Mouse (Mus musculus): ENCODE measurements around the gene Col9a1. TPM values are rescaled to one million over a fixed set of nuclear protein-coding genes. Genes with fewer than 3 reads are reported as not detected.

The Col9a1 gene
- total RNA-seq, 4 experiments from 2014 or later = 0.26 to 0.77 (median 0.65) TPM

DNA sequence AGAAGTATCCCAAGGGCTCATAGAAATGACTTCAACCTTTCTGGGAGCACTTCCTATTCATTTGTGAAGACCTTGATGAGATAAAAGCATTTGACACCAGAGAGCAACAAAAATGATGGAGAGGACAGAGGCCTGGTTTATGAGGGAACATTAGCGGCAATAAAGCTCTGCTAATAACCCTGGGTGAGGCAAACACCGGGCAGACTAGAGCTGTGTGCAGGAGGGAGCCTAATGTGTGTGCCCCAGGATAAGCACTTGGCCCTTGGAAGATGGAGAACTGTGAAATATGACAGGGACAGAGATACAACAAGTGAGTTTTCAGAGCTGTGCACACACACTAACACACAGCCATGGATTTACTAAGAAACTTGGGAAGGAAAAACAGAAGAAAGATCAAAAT is 115.1 kb downstream of the Col9a1 start:
- DNase-seq (ENCODE audit: low spot score in 2 of 2) = no peak

DNA sequence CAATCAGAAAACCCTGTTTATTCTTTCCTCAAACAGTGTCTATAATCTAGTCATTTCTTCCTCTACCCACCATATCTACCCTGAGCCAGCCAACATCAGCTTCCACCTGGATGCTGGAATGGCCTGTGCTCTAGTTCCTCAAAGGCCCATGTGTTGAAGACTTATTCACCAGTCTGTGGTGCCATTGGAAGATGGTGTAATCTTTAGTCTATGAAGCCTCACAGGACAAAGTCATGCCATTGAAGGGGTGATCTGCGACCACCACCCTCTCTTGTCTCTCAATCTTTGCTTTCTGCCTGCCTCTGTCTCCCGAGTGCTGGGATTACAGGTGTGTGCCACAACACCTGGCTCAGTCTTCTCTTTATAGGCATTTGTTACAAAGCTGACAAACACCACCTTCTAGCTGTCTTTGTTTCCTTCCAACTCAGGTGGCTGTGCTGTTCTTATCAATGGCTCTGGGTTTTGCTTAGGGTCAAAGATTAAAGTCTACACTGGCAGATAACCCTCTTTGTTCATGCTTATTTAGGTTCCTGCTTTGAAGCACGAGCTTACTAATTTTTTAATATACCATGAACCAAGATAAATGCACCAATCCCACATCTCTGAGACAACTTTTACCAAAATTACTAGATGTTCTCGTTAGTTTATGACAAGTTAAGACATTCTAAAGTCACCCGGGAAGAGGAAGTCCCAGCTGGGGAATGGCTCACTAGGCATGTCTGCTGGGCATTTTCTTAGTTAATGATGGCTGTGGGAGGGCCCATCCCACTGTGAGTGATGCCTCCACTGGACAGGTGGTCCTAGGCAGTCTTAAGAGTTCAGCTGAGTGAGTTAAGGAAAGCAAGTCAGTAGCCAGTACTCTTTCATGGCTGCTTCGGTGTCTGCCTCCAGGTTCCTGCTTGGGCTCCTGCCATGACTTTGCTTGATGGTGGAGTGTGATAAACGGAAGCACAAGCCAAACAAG is 117.9 kb downstream of the Col9a1 start:
- DNase-seq (ENCODE audit: low spot score in 2 of 2) = no peak

DNA sequence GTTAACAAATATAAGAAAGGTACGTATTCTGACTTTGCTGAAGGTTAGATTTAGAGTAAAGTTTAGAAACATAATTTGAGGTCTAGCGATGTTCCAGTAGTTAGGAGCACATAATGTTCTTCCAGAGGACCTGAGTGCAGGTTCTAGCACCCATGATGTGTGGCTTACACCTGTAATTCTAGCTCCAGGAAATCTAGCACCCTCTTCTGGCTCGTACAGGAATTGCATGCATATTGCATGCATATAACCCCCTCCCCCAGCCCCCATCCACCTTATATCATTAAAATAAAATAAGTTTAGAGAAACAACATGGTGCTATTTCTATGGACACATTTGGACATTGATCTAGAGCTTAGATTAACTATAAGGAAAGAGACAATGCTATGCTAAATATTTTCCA is 123.3 kb downstream of the Col9a1 start:
- DNase-seq (ENCODE audit: low spot score in 2 of 2) = no peak

Other genes starting within 250 kb of the Col9a1 start
- 10 to 100 TPM; 45.8 to 54.6 (median 51.3) TPM for gene Sdhaf4, start 172.0 kb upstream of the Col9a1 start, total RNA-seq (2022)
- 10 to 100 TPM; 32.0 to 37.2 (median 32.5) TPM for gene Fam135a, start 77.3 kb upstream of the Col9a1 start, total RNA-seq (2022)